Mouse (Mus musculus): ENCODE results near the gene 5730596B20Rik.

- TF ChIP-seq CTCF (IDR thresholded peaks at IDR 0.05; ENCODE audit: extremely low read depth, insufficient read depth, low read length) (no peak), POLR2A (IDR thresholded peaks at IDR 0.05; ENCODE audit: extremely low read depth, insufficient read depth, low read length) (no peak)
These were observed 39.6 kb downstream of the 5730596B20Rik start for GRCm38 (mm10) chr6:52216691-52217458.

Measured in cortical plate, adult 2 months (tissue).